Mouse (Mus musculus) kidney, postnatal 4 days (tissue): ENCODE data around the gene Sync.

Experiments
- DNase-seq, 2 experiments: peaks; one replicate each; pipeline ENCODE4 v3.0.0; 2021; ENCODE audit warnings: mixed read lengths in 2 of 2

The Sync gene

GRCm38 (mm10) chr4:129287472-129287981 is at the start of gene Sync:
Sync (plus strand) TSS chr4:129287617.
- DNase-seq: peak; percentile 45 to 66

- peak; percentile 74 to 84 for DNase-seq
These were observed 49.5 kb upstream of the Sync start for GRCm38 (mm10) chr4:129237843-129238441.

- peak in 1 of 2 experiments; percentile 40 for DNase-seq
These were observed 48.8 kb upstream of the Sync start for GRCm38 (mm10) chr4:129238579-129239016.

- peak; percentile 92 to 94 for DNase-seq
These were observed 48.3 kb upstream of the Sync start for GRCm38 (mm10) chr4:129239075-129239474.

GRCm38 (mm10) chr4:129241898-129242297 is 45.5 kb upstream of the Sync start:
- no peak for DNase-seq

- no peak for DNase-seq
These were observed 45.1 kb upstream of the Sync start for GRCm38 (mm10) chr4:129242327-129242726.

GRCm38 (mm10) chr4:129242761-129243160 is 44.7 kb upstream of the Sync start:
- no peak for DNase-seq

- no peak for DNase-seq
These were observed 42.6 kb upstream of the Sync start for GRCm38 (mm10) chr4:129244802-129245201.

GRCm38 (mm10) chr4:129246360-129247301 is 40.8 kb upstream of the Sync start:
- DNase-seq: no peak

- DNase-seq: peak; percentile 57 to 63
These were observed 39.8 kb upstream of the Sync start for GRCm38 (mm10) chr4:129247381-129248242.

GRCm38 (mm10) chr4:129248243-129248767 is 39.1 kb upstream of the Sync start:
- DNase-seq: peak; percentile 50 to 69

- no peak for DNase-seq
These were observed 38.1 kb upstream of the Sync start for GRCm38 (mm10) chr4:129249288-129249687.

- peak; percentile 65 to 83 for DNase-seq
These were observed 36.5 kb upstream of the Sync start for GRCm38 (mm10) chr4:129250759-129251481.

- DNase-seq: peak; percentile 49 to 59
These were observed 35.8 kb upstream of the Sync start for GRCm38 (mm10) chr4:129251482-129252125.

- DNase-seq: no peak
These were observed 34.9 kb upstream of the Sync start for GRCm38 (mm10) chr4:129252492-129252891.

- no peak for DNase-seq
These were observed 32.8 kb upstream of the Sync start for GRCm38 (mm10) chr4:129254571-129254970.

- DNase-seq: peak; percentile 76 to 85
These were observed 30.7 kb upstream of the Sync start for GRCm38 (mm10) chr4:129256450-129257380.

GRCm38 (mm10) chr4:129259101-129259500 is 28.3 kb upstream of the Sync start:
- no peak for DNase-seq

- peak; percentile 52 to 68 for DNase-seq
These were observed 26.7 kb upstream of the Sync start for GRCm38 (mm10) chr4:129260678-129261077.

GRCm38 (mm10) chr4:129261196-129261595 is 26.2 kb upstream of the Sync start, which contains the start of gene C77080:
C77080 (minus strand) TSS chr4:129261404.
- no peak for DNase-seq
